Mouse (Mus musculus) layer of hippocampus, postnatal 14 days (tissue): ENCODE measurements around the gene Slc30a9. TPM values are rescaled to one million over a fixed set of nuclear protein-coding genes. Genes with fewer than 3 reads are reported as not detected.

Source experiments
- total RNA-seq, 2 experiments: library from RNA; stranded (reverse); gene quantifications; 2 replicates each; pipeline ENCODE4 v1.2.3; 2021

The Slc30a9 gene
- total RNA-seq, 2 experiments from 2014 or later = 185 to 191 TPM

Other genes starting within 250 kb of the Slc30a9 start
- gene Phox2b, start 207.7 kb upstream of the Slc30a9 start, total RNA-seq = not detected
- gene Tmem33, start 46.4 kb upstream of the Slc30a9 start, total RNA-seq = 10 to 100 TPM; 74.3 to 90.7 TPM
- gene Bend4, start 121.4 kb downstream of the Slc30a9 start, total RNA-seq = 10 to 100 TPM; 10.1 to 11.3 TPM